Mouse (Mus musculus): ENCODE results near the gene Olfr392.

Gene Olfr392

DNA sequence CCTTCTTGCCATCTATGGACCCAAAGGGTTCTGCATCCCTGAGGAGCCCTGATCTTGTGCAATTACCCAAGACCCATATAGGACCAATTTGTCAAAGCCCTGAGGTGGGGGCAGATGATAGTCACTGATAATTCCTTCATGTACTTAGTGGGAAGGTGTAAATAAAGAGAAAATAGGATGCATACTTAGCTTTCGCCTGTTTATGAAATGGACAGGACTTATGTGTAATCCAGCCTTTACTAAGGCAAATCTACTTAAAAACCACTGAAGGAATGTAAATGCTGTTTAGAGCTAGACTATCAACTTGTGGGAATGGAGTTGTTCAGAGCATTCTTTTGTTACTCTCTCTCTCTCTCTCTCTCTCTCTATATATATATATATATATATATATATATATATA is at the start of gene Olfr392:
Gene Olfr392, minus strand, starts transcription at position 101 of the 400 bp plus-strand sequence.
- DNase-seq (ENCODE audit: extremely low read depth, low read depth): no peak

- no peak for DNase-seq (ENCODE audit: extremely low read depth, low read depth)
Measured at GRCm38 (mm10) chr11:73851354-73851753, 34.5 kb upstream of the Olfr392 start, which contains the start of gene Olfr393. TSS of gene Olfr393 (minus strand) at chr11:73851454.

- no peak for DNase-seq (ENCODE audit: extremely low read depth, low read depth)
Measured at GRCm38 (mm10) chr11:73802952-73803351, 13.9 kb downstream of the Olfr392 start, which contains the start of gene Olfr391-ps. TSS of gene Olfr391-ps (minus strand) at chr11:73803052.

DNA sequence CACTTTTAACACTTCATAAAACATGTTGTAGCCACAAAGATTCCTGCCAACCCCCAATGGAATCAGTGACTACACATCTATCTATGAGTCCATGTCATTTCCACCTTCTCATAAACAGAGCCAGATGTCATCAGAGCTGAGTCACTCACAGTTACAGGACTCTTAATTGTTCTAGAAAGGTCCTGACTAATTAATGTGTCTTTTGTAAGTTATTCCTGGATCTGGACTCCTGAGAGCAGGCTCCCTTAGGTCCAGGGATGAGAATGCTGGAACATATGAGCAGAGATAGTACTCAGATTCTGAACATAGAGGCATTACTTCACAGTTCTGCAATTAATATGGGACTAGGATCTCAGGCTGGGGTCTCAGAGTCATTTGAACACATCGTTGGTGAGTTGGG is 34.2 kb downstream of the Olfr392 start, which contains the start of gene Olfr390:
Gene Olfr390, plus strand, starts transcription at position 301 of the 400 bp plus-strand sequence.
- DNase-seq (ENCODE audit: extremely low read depth, low read depth): no peak

DNA sequence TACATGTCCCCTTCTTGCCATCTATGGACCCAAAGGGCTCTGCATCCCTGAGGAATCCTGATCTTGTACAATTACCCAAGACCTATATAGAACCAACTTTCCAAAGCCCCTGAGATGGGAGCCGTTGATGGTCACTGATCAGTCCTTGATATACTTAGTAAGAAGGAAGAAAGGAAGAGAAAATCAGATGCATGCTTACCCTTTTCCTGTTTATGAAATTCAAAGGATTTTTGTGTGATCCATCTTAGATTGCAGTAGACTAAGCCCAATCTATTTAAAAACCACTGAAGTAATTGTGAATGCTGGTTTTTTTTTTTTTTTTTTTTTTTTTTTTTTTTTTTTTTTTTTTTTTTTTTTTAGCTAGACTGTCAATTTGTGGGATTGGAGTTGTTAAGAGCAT is 36.2 kb downstream of the Olfr392 start, which contains the start of gene Olfr389:
Gene Olfr389, minus strand, starts transcription at position 101 of the 400 bp plus-strand sequence.
- DNase-seq (ENCODE audit: extremely low read depth, low read depth): no peak

Data from MEL-GATA-1-ER (cell line).